Mouse (Mus musculus): Measurements from ENCODE around the gene Rp2. TPM values are rescaled to one million over a fixed set of nuclear protein-coding genes. Genes with fewer than 3 reads are reported as not detected.

Gene Rp2
- polyA plus RNA-seq, 1 experiment: 8.4 TPM

GRCm38 (mm10) chrX:20418461-20418860, 54.2 kb downstream of the Rp2 start:
- Histone ChIP-seq H3K27ac (ENCODE audit: insufficient read depth, low read length) (no peak overlapping the region), H3K4me3 (ENCODE audit: insufficient read depth, low read length) (no peak overlapping the region), H3K4me1 (ENCODE audit: control insufficient read depth, insufficient read depth, low read length) (no peaks in the 10 kb centered on the region)
- no peak for TF ChIP-seq POLR2A (IDR thresholded peaks at IDR 0.05; ENCODE audit: extremely low read depth, insufficient read depth, low read length)
- no peak for TF ChIP-seq CTCF (IDR thresholded peaks at IDR 0.05; ENCODE audit: extremely low read depth, insufficient read depth, low read length)

DNA sequence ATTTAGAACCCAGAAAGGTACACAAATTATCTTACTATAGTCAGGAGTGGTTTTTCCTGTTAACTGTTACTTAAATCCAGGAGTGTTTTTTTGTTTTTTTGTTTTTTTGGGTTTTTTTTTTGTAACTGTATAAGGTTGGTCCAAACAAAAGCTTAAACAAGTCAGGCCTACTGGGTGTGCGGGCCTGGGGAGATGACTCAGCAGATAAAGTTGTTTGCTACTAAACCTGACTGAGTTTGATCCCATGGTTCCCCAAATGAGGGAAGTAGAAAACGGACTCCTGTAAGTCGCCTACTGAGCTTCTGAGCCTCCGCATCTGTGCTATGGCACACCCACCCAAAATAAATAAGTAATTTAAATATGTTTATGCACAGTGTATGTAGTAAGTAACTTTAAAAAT, 55.3 kb downstream of the Rp2 start:
- TF ChIP-seq POLR2A (IDR thresholded peaks at IDR 0.05; ENCODE audit: extremely low read depth, insufficient read depth, low read length) (no peak), CTCF (IDR thresholded peaks at IDR 0.05; ENCODE audit: extremely low read depth, insufficient read depth, low read length) (no peak)
- Histone ChIP-seq H3K4me3 (ENCODE audit: insufficient read depth, low read length) (no peak overlapping the region), H3K4me1 (ENCODE audit: control insufficient read depth, insufficient read depth, low read length) (no peaks in the 10 kb centered on the region), H3K27ac (ENCODE audit: insufficient read depth, low read length) (no peak overlapping the region)

DNA sequence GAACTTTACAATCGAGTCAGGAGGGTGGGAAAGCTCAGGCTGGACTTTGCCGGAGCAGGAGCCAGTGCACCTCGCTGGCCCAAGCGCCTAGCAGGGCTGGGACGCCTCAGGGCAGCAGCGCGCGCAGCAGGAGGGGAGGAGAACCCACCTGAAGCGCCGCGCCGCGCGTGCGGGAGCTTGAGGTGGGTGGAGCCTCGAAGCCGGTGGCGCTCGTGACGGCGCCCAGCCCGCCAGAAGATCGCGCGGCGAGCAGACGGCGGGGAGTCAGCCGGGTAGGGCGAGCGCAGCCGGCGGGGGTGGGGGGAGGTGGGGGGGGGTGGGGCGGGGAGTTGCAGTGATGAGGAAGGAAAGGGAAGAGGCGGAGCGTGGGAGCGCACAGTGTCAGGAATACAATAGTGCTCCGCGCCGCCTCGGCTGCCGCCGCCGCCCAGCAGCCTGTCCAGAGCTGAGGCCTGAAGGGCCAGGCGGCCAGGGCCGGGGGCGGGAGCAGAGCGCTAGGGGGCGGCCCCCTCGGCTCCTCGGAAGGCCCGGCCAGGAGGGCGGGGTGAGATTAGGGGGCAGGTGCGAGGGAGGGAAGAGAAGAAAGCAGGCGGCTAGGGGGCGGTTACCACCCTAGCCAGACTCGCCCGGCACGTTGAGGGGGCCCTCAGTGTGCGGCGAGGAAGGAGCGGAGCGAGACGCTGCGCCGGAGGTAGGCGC, 61.0 kb downstream of the Rp2 start, which contains the start of gene Jade3:
Gene Jade3, plus strand, starts transcription at position 549 of the 699 bp plus-strand sequence.
- H3K27ac ChIP-seq (ENCODE audit: insufficient read depth, low read length): peak within 1 kb of the TSS; percentile 81
- no peaks in the 10 kb centered on the region for H3K4me1 ChIP-seq (ENCODE audit: control insufficient read depth, insufficient read depth, low read length)
- no peak for TF ChIP-seq CTCF (IDR thresholded peaks at IDR 0.05; ENCODE audit: extremely low read depth, insufficient read depth, low read length)
- TF ChIP-seq POLR2A (IDR thresholded peaks at IDR 0.05; ENCODE audit: extremely low read depth, insufficient read depth, low read length): no peak
- H3K4me3 ChIP-seq (ENCODE audit: insufficient read depth, low read length): peak within 1 kb of the TSS; percentile 80

- Histone ChIP-seq H3K4me3 (ENCODE audit: insufficient read depth, low read length) (peak overlapping the region; percentile 80), H3K4me1 (ENCODE audit: control insufficient read depth, insufficient read depth, low read length) (no peaks in the 10 kb centered on the region), H3K27ac (ENCODE audit: insufficient read depth, low read length) (peak overlapping the region; percentile 81)
- TF ChIP-seq POLR2A (IDR thresholded peaks at IDR 0.05; ENCODE audit: extremely low read depth, insufficient read depth, low read length) (no peak), CTCF (IDR thresholded peaks at IDR 0.05; ENCODE audit: extremely low read depth, insufficient read depth, low read length) (no peak)
Measured at GRCm38 (mm10) chrX:20425839-20426449, 61.7 kb downstream of the Rp2 start.

Other genes with a start within 250 kb of the Rp2 start
- gene Slc9a7, start 72.7 kb upstream of the Rp2 start, polyA plus RNA-seq (2012; rRNA removed): 12.6 and 13.7 TPM in 2 replicates
- gene Jade3, start 61.2 kb downstream of the Rp2 start, polyA plus RNA-seq (2012; rRNA removed): 5.0 and 5.3 TPM in 2 replicates
- gene Rgn, start 185.3 kb downstream of the Rp2 start, polyA plus RNA-seq (2012; rRNA removed): 0.15 and 0.17 TPM in 2 replicates

Measured in cortical plate, adult 2 months (tissue).